Mouse (Mus musculus) adrenal gland, adult 2 months (tissue): ENCODE results near the gene Mfsd12. TPM values are rescaled to one million over a fixed set of nuclear protein-coding genes. Genes with fewer than 3 reads are reported as not detected.

ENCODE experiments used
- DNase-seq: peaks from one replicate; pipeline ENCODE4 v3.0.0; 2021
- long read RNA-seq: library from polyadenylated mRNA; stranded (forward); transcript quantifications from one replicate; pipeline ENCODE4 v2.0.0, GENCODE M21; 2021
- polyA plus RNA-seq: library from polyadenylated mRNA; depleted of rRNA; stranded (reverse); fragments of >200 nt; gene quantifications from 2 replicates; pipeline ENCODE4 v1.2.3, GENCODE M21; 2012; rRNA removed
- total RNA-seq, 2 experiments: library from RNA; stranded (reverse); gene quantifications; 2 replicates each; pipeline ENCODE4 v1.2.3; 2021

The Mfsd12 gene
- total RNA-seq (10 to 100 TPM; 15.3 to 16.5 TPM), polyA plus RNA-seq (69.3 and 77.4 TPM in 2 replicates)
- long read RNA-seq, transcript Mfsd12-201 (10 exons, 3,971 nt): major isoform, 18 of 27 reads
- long read RNA-seq, partial matches to known transcripts: 1 of 27 reads
- long read RNA-seq, other reads (novel, unspliced or antisense): 8 of 27 reads

GRCm38 (mm10) chr10:81356991-81357844 is at the start of gene Mfsd12:
Mfsd12 (plus strand) TSS chr10:81357491.
- peak; percentile 95 for DNase-seq

- no peak for DNase-seq
These were observed 47.7 kb upstream of the Mfsd12 start for GRCm38 (mm10) chr10:81309571-81309970.

- DNase-seq: no peak
These were observed 43.7 kb upstream of the Mfsd12 start for GRCm38 (mm10) chr10:81313581-81313980.

GRCm38 (mm10) chr10:81314201-81314600 is 43.1 kb upstream of the Mfsd12 start:
- no peak for DNase-seq

- peak; percentile 10 for DNase-seq
These were observed 41.7 kb upstream of the Mfsd12 start for GRCm38 (mm10) chr10:81315587-81315986.

- peak; percentile 54 for DNase-seq
These were observed 40.8 kb upstream of the Mfsd12 start for GRCm38 (mm10) chr10:81316338-81317060.

- peak; percentile 90 for DNase-seq
These were observed 40.0 kb upstream of the Mfsd12 start for GRCm38 (mm10) chr10:81317273-81317672.

GRCm38 (mm10) chr10:81318589-81319329 is 38.5 kb upstream of the Mfsd12 start:
- peak; percentile 85 for DNase-seq

GRCm38 (mm10) chr10:81319330-81319699 is 38.0 kb upstream of the Mfsd12 start:
- peak; percentile 54 for DNase-seq

- DNase-seq: peak; percentile 65
These were observed 37.3 kb upstream of the Mfsd12 start for GRCm38 (mm10) chr10:81319741-81320549.

GRCm38 (mm10) chr10:81320550-81321347 is 36.5 kb upstream of the Mfsd12 start, which contains the start of gene Cactin:
Cactin (plus strand) TSS chr10:81321103.
- peak; percentile 100 for DNase-seq

- no peak for DNase-seq
These were observed 35.9 kb upstream of the Mfsd12 start for GRCm38 (mm10) chr10:81321436-81321835.

- DNase-seq: no peak
These were observed 34.8 kb upstream of the Mfsd12 start for GRCm38 (mm10) chr10:81322444-81322843.

GRCm38 (mm10) chr10:81323141-81323775 is 34.0 kb upstream of the Mfsd12 start:
- peak; percentile 8 for DNase-seq

GRCm38 (mm10) chr10:81323791-81324530 is 33.3 kb upstream of the Mfsd12 start:
- DNase-seq: no peak

- peak; percentile 11 for DNase-seq
These were observed 32.1 kb upstream of the Mfsd12 start for GRCm38 (mm10) chr10:81325176-81325575.

- no peak for DNase-seq
These were observed 31.5 kb upstream of the Mfsd12 start for GRCm38 (mm10) chr10:81325781-81326180.

- DNase-seq: peak; percentile 73
These were observed 30.4 kb upstream of the Mfsd12 start for GRCm38 (mm10) chr10:81326858-81327257.

GRCm38 (mm10) chr10:81327959-81328358 is 29.3 kb upstream of the Mfsd12 start:
- DNase-seq: no peak
